Mouse (Mus musculus): Measurements from ENCODE around the gene Ces2c. TPM values are rescaled to one million over a fixed set of nuclear protein-coding genes. Genes with fewer than 3 reads are reported as not detected.
"Not testable (repeated sequence)": the region's sequence is repeated elsewhere in the genome, so short reads cannot be mapped to it uniquely, and the experiment has no call there.

The Ces2c gene
- total RNA-seq (2021): not detected in 2 replicates
- long read RNA-seq, experiment 1: 0 reads
- long read RNA-seq, experiment 2: 0 reads

- no peak for DNase-seq
Observed at GRCm38 (mm10) chr8:104846831-104847230, at the start of gene Ces2c. Ces2c (plus strand) TSS chr8:104847068.

- no peak for DNase-seq
Observed at GRCm38 (mm10) chr8:104799385-104799784, 47.5 kb upstream of the Ces2c start.

GRCm38 (mm10) chr8:104806127-104806526, 40.7 kb upstream of the Ces2c start:
- no peak for DNase-seq

GRCm38 (mm10) chr8:104808542-104809413, 38.1 kb upstream of the Ces2c start:
- DNase-seq: peak; percentile 25

GRCm38 (mm10) chr8:104809436-104809835, 37.4 kb upstream of the Ces2c start:
- no peak for DNase-seq

- no peak for DNase-seq
Observed at GRCm38 (mm10) chr8:104826912-104827311, 20.0 kb upstream of the Ces2c start.

- DNase-seq: no peak
Observed at GRCm38 (mm10) chr8:104828221-104828620, 18.6 kb upstream of the Ces2c start.

- DNase-seq: no peak
Observed at GRCm38 (mm10) chr8:104831440-104831839, 15.4 kb upstream of the Ces2c start, which contains the start of gene Ces2b. Ces2b (plus strand) TSS chr8:104831572.

GRCm38 (mm10) chr8:104841360-104842078, 5.3 kb upstream of the Ces2c start:
- DNase-seq: no peak

- no peak for DNase-seq
Observed at GRCm38 (mm10) chr8:104847741-104848462, 1.0 kb downstream of the Ces2c start.

- not testable (repeated sequence) for DNase-seq
Observed at GRCm38 (mm10) chr8:104866844-104867531, 20.1 kb downstream of the Ces2c start.

- DNase-seq: not testable (repeated sequence)
Observed at GRCm38 (mm10) chr8:104868876-104869275, 22.0 kb downstream of the Ces2c start.

- DNase-seq: not testable (repeated sequence)
Observed at GRCm38 (mm10) chr8:104886223-104886926, 39.5 kb downstream of the Ces2c start.

GRCm38 (mm10) chr8:104901746-104902145, 54.9 kb downstream of the Ces2c start:
- DNase-seq: no peak

Other genes with a start within 250 kb of the Ces2c start
- not detected in 2 replicates for gene Cdh16, start 222.7 kb upstream of the Ces2c start, total RNA-seq (2021)
- gene Rrad, start 215.7 kb upstream of the Ces2c start, total RNA-seq (2021): 2.4 and 5.1 TPM in 2 replicates
- gene Ciao2b, start 205.1 kb upstream of the Ces2c start, total RNA-seq (2021): 39.3 and 47.6 TPM in 2 replicates
- gene Ces2a, start 113.1 kb upstream of the Ces2c start, total RNA-seq (2021): 1.1 and 18.7 TPM in 2 replicates
- 0.56 and 4.1 TPM in 2 replicates for gene Ces2b, start 15.5 kb upstream of the Ces2c start, total RNA-seq (2021)
- 3.1 and 12.0 TPM in 2 replicates for gene Ces2e, start 79.2 kb downstream of the Ces2c start, total RNA-seq (2021)
- not detected in 2 replicates for gene Ces2f, start 100.3 kb downstream of the Ces2c start, total RNA-seq (2021)
- gene Ces2g, start 114.7 kb downstream of the Ces2c start, total RNA-seq (2021): 3.5 and 8.3 TPM in 2 replicates
- 0.15 and 2.7 TPM in 2 replicates for gene Ces2h, start 153.8 kb downstream of the Ces2c start, total RNA-seq (2021)
- gene Ces3a, start 201.5 kb downstream of the Ces2c start, total RNA-seq (2021): 3.1 and 78.7 TPM in 2 replicates
- gene Ces3b, start 236.7 kb downstream of the Ces2c start, total RNA-seq (2021): 1.5 TPM in 1 of 2 replicates, not detected in the other